Mouse (Mus musculus) embryonic facial prominence, embryonic 13.5 days (tissue): Measurements from ENCODE around the gene Nrp2. TPM values are rescaled to one million over a fixed set of nuclear protein-coding genes. Genes with fewer than 3 reads are reported as not detected.

ENCODE experiments used
- ATAC-seq: fragments of 200-750 bp; cut with Nextera tagmentation; 2 replicates; pipeline ENCODE4 v1.8.0; 2017; ENCODE audit warnings: low read depth; ENCODE audit not compliant: insufficient number of reproducible peaks, insufficient read depth, low FRiP score, low TSS enrichment
- H3K27ac ChIP-seq: fragments of 300-500 bp; sonication (generic); 2 replicates; pipeline ENCODE4 v1.5.1; 2015; ENCODE audit warnings: moderate library complexity, mild to moderate bottlenecking, inconsistent platforms
- H3K27me3 ChIP-seq: fragments of 300-500 bp; sonication (generic); 2 replicates; pipeline ENCODE4 v1.6.1; 2015; ENCODE audit warnings: mild to moderate bottlenecking, inconsistent platforms
- H3K36me3 ChIP-seq: fragments of 300-500 bp; sonication (generic); 2 replicates; pipeline ENCODE4 v1.6.1; 2015; ENCODE audit warnings: mild to moderate bottlenecking, inconsistent platforms
- H3K4me1 ChIP-seq: fragments of 300-500 bp; sonication (generic); 2 replicates; pipeline ENCODE4 v1.6.1; 2015; ENCODE audit warnings: inconsistent platforms
- H3K4me2 ChIP-seq: fragments of 300-500 bp; sonication (generic); 2 replicates; pipeline ENCODE4 v1.6.1; 2015; ENCODE audit warnings: moderate library complexity, mild to moderate bottlenecking, inconsistent platforms
- H3K4me3 ChIP-seq: fragments of 300-500 bp; sonication (generic); 2 replicates; pipeline ENCODE4 v1.5.1; 2015; ENCODE audit warnings: mild to moderate bottlenecking, inconsistent platforms
- H3K9ac ChIP-seq: fragments of 300-500 bp; sonication (generic); 2 replicates; pipeline ENCODE4 v1.6.1; 2015; ENCODE audit warnings: mild to moderate bottlenecking, inconsistent platforms
- H3K9me3 ChIP-seq: fragments of 300-500 bp; sonication (generic); 2 replicates; pipeline ENCODE4 v1.6.1; 2016; ENCODE audit warnings: inconsistent platforms
- WGBS: fragments of 180-500 bp; shearing (Covaris S2); methylation state at CpG from one replicate; pipeline ENCODE4 v1.1.7; 2015; ENCODE audit warnings: mixed read lengths; 5-methylcytosine and 5-hydroxymethylcytosine counted together
- polyA plus RNA-seq: library from polyadenylated mRNA; unstranded; fragments of >200 nt; fragmentation: Nextera tagmentation; extraction: Ambion mirVana; gene quantifications from 2 replicates; pipeline ENCODE4 v1.2.1, GENCODE M21; 2015

The Nrp2 gene
- polyA plus RNA-seq, 1 experiment from 2014 or later: 48.3 TPM

GRCm38 (mm10) chr1:62813938-62814337 lies 110.9 kb downstream of the Nrp2 start:
- Histone ChIP-seq H3K27ac (no peak overlapping the region), H3K4me3 (no peak overlapping the region), H3K4me1 (0 out of 2 replicates have a peak, but pooled peaks cover 4% of the 10 kb centered on the region), H3K9ac (no peak overlapping the region), H3K9me3 (no peaks in the 10 kb centered on the region), H3K27me3 (no peaks in the 10 kb centered on the region), H3K36me3 (peaks cover 44% of the 10 kb centered on the region), H3K4me2 (no peak overlapping the region)
- no peak for ATAC-seq
- 40% methylated on average over 1 of the region's 1 CpGs for WGBS

GRCm38 (mm10) chr1:62817566-62817965 lies 114.5 kb downstream of the Nrp2 start:
- Histone ChIP-seq H3K9ac (no peak overlapping the region), H3K27ac (no peak overlapping the region), H3K27me3 (no peaks in the 10 kb centered on the region), H3K4me1 (0 out of 2 replicates have a peak, but pooled peaks cover 8% of the 10 kb centered on the region), H3K36me3 (peaks cover 47% of the 10 kb centered on the region), H3K9me3 (no peaks in the 10 kb centered on the region), H3K4me2 (no peak overlapping the region), H3K4me3 (no peak overlapping the region)
- no peak for ATAC-seq
- 82% methylated on average over 7 of the region's 7 CpGs for WGBS

- Histone ChIP-seq H3K4me2 (no peak overlapping the region), H3K9me3 (no peaks in the 10 kb centered on the region), H3K9ac (no peak overlapping the region), H3K4me1 (0 out of 2 replicates have a peak, but pooled peaks cover 7% of the 10 kb centered on the region), H3K27me3 (no peaks in the 10 kb centered on the region), H3K36me3 (peaks cover 36% of the 10 kb centered on the region), H3K27ac (no peak overlapping the region), H3K4me3 (no peak overlapping the region)
- WGBS: 74% methylated on average over 3 of the region's 3 CpGs
- no peak for ATAC-seq
Measured at GRCm38 (mm10) chr1:62820170-62820569, 117.1 kb downstream of the Nrp2 start.

GRCm38 (mm10) chr1:62821509-62822398 lies 118.7 kb downstream of the Nrp2 start:
- no peak for ATAC-seq
- WGBS: 30% methylated on average over 10 of the region's 10 CpGs
- H3K27ac ChIP-seq: no peak overlapping the region; the same call in 1 of the 2 replicates

GRCm38 (mm10) chr1:62823549-62824195 lies 120.6 kb downstream of the Nrp2 start:
- H3K9ac ChIP-seq: no peak overlapping the region
- H3K4me2 ChIP-seq: no peak overlapping the region
- H3K27me3 ChIP-seq: no peaks in the 10 kb centered on the region
- H3K4me3 ChIP-seq: no peak overlapping the region
- H3K9me3 ChIP-seq: no peaks in the 10 kb centered on the region
- ATAC-seq: no peak
- WGBS: 78% methylated on average over 6 of the region's 6 CpGs
- H3K27ac ChIP-seq: no peak overlapping the region
- H3K4me1 ChIP-seq: 0 out of 2 replicates have a peak, but pooled peaks cover 7% of the 10 kb centered on the region
- H3K36me3 ChIP-seq: peaks cover 6% of the 10 kb centered on the region; the same call in 1 of the 2 replicates

More at GRCm38 (mm10) chr1:62821509-62822398, 118.7 kb downstream of the Nrp2 start:
- peaks cover 21% of the 10 kb centered on the region for H3K36me3 ChIP-seq
- H3K4me3 ChIP-seq: no peak overlapping the region
- 0 out of 2 replicates have a peak, but pooled peaks cover 7% of the 10 kb centered on the region for H3K4me1 ChIP-seq
- no peaks in the 10 kb centered on the region for H3K9me3 ChIP-seq
- no peaks in the 10 kb centered on the region for H3K27me3 ChIP-seq
- H3K9ac ChIP-seq: no peak overlapping the region
- H3K4me2 ChIP-seq: no peak overlapping the region

GRCm38 (mm10) chr1:62825822-62826765 lies 123.0 kb downstream of the Nrp2 start:
- H3K27ac ChIP-seq: no peak overlapping the region
- H3K4me1 ChIP-seq: peaks cover 18% of the 10 kb centered on the region
- no peaks in the 10 kb centered on the region for H3K36me3 ChIP-seq
- H3K4me3 ChIP-seq: no peak overlapping the region
- no peaks in the 10 kb centered on the region for H3K27me3 ChIP-seq
- no peak overlapping the region for H3K4me2 ChIP-seq
- WGBS: 83% methylated on average over 17 of the region's 17 CpGs
- no peak for ATAC-seq
- H3K9ac ChIP-seq: no peak overlapping the region
- no peaks in the 10 kb centered on the region for H3K9me3 ChIP-seq

- ATAC-seq: no peak
- H3K36me3 ChIP-seq: no peaks in the 10 kb centered on the region
- H3K4me1 ChIP-seq: peaks cover 14% of the 10 kb centered on the region
- no peak overlapping the region for H3K4me2 ChIP-seq
- no peak overlapping the region for H3K9ac ChIP-seq
- H3K27me3 ChIP-seq: no peaks in the 10 kb centered on the region
- 78% methylated on average over 10 of the region's 10 CpGs for WGBS
- H3K9me3 ChIP-seq: no peaks in the 10 kb centered on the region
- H3K27ac ChIP-seq: no peak overlapping the region
- no peak overlapping the region for H3K4me3 ChIP-seq
Measured at GRCm38 (mm10) chr1:62827316-62827715, 124.2 kb downstream of the Nrp2 start.

GRCm38 (mm10) chr1:62828156-62828555 lies 125.1 kb downstream of the Nrp2 start:
- Histone ChIP-seq H3K27me3 (no peaks in the 10 kb centered on the region), H3K9ac (no peak overlapping the region), H3K27ac (no peak overlapping the region), H3K4me1 (peaks cover 11% of the 10 kb centered on the region), H3K4me3 (no peak overlapping the region), H3K36me3 (no peaks in the 10 kb centered on the region), H3K4me2 (no peak overlapping the region), H3K9me3 (no peaks in the 10 kb centered on the region)
- 54% methylated on average over 4 of the region's 4 CpGs for WGBS
- no peak for ATAC-seq

- no peaks in the 10 kb centered on the region for H3K36me3 ChIP-seq
- WGBS: 52% methylated on average over 4 of the region's 4 CpGs
- ATAC-seq: no peak
Measured at GRCm38 (mm10) chr1:62829690-62830417, 126.8 kb downstream of the Nrp2 start.

GRCm38 (mm10) chr1:62830418-62830769 lies 127.3 kb downstream of the Nrp2 start:
- H3K9me3 ChIP-seq: no peaks in the 10 kb centered on the region
- no peaks in the 10 kb centered on the region for H3K27me3 ChIP-seq
- 28% methylated on average over 7 of the region's 7 CpGs for WGBS
- no peak for ATAC-seq
- H3K4me3 ChIP-seq: no peak overlapping the region
- peaks cover 11% of the 10 kb centered on the region for H3K4me1 ChIP-seq
- no peaks in the 10 kb centered on the region for H3K36me3 ChIP-seq
- no peak overlapping the region for H3K9ac ChIP-seq
- no peak overlapping the region for H3K27ac ChIP-seq
- H3K4me2 ChIP-seq: no peak overlapping the region; the same call in 1 of the 2 replicates

More at GRCm38 (mm10) chr1:62829690-62830417, 126.8 kb downstream of the Nrp2 start:
- Histone ChIP-seq H3K9ac (no peak overlapping the region), H3K4me1 (peaks cover 11% of the 10 kb centered on the region), H3K27me3 (no peaks in the 10 kb centered on the region), H3K4me3 (no peak overlapping the region), H3K27ac (no peak overlapping the region), H3K4me2 (no peak overlapping the region), H3K9me3 (no peaks in the 10 kb centered on the region)
